Mouse (Mus musculus) megakaryocyte progenitor cell, adult 5-6 weeks (primary cell): ENCODE measurements at regions not wholly inside any gene's neighbourhood (a gene's known extent, or its start where the extent isn't known, plus 50 kb on each side); places are given as distances from the start of the nearest gene placed in this dataset.

Experiments used
- ATAC-seq: replicated peaks from 2 replicates; pipeline ENCODE4 v1.8.0; 2016; ENCODE audit warnings: mild to moderate bottlenecking, moderate TSS enrichment, inconsistent platforms; ENCODE audit not compliant: poor library complexity

DNA sequence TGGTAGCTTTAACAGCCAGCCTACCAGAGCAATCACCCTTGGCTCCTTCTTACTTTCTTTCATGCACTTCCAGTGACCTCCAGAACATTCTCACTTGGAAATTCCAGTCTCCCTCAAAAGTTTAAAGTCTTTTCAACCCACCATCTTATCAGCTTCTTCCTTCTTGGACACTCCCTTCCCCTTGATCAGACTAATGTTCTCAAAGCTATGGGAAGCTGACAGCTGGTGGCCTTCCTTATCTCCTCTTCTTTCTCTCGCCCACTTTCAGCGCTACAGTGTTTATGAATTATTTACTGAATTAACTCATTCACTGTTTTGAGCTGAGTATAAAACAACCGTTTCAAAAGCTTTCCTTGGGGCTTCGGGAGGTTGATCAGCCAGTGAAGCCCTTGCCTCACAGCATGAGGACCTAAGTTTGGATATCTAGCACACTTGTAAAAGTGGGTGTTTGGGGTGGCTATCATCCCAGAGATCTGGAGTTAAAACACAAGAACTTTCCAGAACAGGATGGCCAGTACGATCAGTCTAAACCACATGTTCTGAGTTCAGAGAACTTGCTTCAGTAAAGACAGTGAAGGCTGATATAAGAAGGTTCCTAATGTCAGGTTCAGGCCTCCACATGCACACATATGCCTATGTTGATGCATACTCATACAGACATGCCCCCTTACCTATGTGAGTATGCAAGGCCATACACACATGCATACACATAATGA is 59.7 kb upstream of the Ikzf2 start:
- ATAC-seq: peak; percentile 93

DNA sequence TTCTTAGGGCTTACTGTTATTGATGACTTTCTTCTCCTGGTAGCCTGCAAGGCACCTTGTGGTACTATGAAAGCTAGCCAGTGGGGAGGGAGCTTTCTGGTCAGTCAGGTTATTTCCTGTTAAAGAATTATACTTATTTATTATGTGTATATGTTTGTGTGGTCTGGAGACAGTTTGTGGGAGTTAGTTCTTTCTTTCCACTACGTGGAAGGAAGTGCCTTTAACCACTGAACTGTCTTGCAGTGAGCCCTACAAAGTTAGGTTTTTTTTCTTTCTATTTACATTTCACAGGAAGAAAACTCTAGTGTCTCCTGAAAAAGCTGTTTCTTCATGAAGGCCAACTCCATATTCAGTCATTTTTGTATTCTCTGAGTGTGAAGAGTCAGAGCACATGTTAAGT is 65.7 kb upstream of the Ikzf2 start:
- peak; percentile 83 for ATAC-seq

DNA sequence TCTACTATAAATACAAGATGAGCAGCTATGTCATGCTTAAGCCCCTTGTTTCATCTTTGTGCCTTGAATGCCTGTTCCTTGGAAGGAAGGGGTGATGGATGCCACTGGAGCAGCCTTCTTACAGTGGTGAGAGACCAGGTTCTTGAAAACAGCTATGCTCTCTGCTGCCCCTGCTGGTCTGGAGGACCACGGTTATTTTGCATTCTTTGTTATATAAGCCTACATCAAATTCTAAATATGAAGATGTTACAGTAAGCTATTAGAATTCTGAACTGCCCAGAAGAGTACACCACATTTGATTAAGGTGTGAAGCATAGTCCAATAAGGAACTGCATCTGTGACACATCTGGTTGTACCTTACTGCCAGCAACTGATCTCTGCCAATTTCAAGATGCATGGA is 69.1 kb upstream of the Spag16 start:
- no peak for ATAC-seq

DNA sequence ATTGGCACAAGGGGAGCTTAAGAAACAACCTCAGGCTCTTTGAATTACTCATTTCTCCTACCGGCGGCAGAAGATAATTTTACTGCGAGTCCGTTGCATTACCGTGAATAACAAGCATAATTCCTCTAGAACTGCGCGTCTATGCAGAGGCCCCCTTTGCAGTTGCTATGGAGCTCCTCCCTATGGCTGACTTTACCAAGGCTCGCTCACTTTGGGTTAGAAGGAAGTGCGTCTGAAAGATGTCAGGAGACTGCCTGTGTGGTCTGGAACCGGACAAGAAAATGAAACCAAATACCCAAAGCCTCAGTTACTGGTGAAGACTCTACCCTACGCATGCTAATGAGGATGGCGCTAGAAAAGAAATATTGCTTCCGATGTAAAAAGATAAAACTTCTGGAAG is 67.2 kb upstream of the Spag16 start:
- ATAC-seq: peak; percentile 96

DNA sequence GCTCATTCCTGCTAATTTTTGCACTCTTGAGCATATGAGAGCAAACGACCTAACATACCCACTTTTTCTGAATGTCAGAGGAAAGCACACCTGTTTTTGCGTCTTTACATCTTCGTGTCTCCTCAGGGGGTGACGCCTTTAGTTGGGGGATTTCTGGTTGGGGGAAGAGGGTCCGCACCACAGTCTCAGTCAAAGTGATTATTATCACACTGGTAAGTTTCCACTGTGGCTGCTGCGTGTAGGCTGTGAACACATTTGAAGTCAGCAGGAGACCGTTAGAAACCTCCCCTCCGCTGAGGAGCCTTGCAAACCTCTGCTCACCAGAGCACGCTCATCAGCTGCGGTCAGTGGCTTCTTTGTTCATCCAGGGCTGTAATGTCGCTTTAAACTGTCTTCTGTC is 58.1 kb upstream of the Spag16 start:
- ATAC-seq: no peak

DNA sequence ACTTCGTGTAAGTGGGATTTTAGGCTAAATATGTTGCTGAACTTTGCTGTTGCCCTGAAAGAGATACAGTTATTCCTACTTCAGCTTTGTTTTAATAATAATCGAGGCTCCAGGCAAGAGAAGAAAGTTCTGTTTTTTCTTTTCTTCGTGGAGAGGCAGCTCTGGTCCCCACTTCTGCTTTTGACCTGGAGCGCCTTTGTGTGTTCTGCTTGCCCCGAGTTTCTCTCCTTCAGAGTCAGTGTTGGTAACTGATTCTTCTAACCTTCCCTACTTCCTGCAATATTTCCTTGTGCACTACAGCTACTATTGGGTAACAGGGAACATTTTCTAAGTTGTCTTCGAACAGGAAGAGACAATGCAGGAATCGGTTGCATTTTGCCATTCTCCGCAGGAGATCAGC is 56.6 kb upstream of the Spag16 start:
- ATAC-seq: peak; percentile 93

DNA sequence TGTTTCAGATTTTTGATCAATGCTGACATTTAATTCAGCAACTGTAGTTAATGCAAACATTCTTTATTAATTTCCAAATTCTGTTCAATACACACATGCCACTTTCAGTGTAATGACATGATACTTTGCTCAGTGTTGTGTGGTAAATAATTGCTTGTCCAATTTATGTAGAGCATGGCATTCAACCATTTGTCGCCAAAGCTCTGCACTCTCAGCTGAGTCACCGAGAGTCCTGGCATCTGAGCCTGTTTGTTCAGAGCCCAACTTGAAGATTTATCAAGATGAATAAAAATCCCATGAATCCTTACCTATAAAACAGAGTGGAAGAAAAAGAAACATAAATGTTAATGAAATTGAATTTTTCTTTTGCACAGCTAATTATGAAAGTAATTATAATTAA is 55.3 kb upstream of the Spag16 start:
- ATAC-seq: no peak

DNA sequence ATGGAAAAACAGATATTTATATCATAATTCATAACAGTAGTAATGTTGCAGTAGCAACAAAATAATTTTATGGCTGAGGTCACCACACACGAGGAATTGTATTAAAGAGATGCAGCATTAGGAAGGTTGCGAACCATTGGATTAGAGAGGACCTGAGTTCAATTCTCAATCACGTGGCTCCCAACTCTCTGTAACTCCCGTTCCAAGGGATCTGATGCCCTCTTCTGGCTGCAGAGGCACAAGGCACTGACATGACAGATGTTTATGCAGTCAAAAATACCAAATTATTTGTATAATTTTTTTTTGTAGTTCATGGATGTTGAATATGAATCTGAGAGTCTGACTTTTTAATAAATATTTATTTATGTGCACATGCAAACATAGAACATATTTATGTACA is 51.2 kb upstream of the Spag16 start:
- ATAC-seq: peak; percentile 95
